Mouse (Mus musculus) heart, adult 2 months (tissue): ENCODE data around the gene Sema4a.

Experiments used
- CTCF ChIP-seq: fragments of 200-600 bp; IDR thresholded peaks from 2 replicates; pipeline ENCODE4 v1.8.1; 2022; ENCODE audit warnings: antibody characterized with exemption, mild to moderate bottlenecking, moderate library complexity
- EP300 ChIP-seq: fragments of 200-500 bp; IDR thresholded peaks from 2 replicates; pipeline ENCODE4 v1.6.1; 2011; ENCODE audit warnings: low read depth, low read length, control low read depth; ENCODE audit not compliant: insufficient read depth
- POLR2A ChIP-seq: fragments of 200-500 bp; IDR thresholded peaks from 2 replicates; pipeline ENCODE4 v1.6.1; 2011; ENCODE audit warnings: mild to moderate bottlenecking, low read depth, low read length, control low read depth; ENCODE audit not compliant: insufficient read depth

DNA sequence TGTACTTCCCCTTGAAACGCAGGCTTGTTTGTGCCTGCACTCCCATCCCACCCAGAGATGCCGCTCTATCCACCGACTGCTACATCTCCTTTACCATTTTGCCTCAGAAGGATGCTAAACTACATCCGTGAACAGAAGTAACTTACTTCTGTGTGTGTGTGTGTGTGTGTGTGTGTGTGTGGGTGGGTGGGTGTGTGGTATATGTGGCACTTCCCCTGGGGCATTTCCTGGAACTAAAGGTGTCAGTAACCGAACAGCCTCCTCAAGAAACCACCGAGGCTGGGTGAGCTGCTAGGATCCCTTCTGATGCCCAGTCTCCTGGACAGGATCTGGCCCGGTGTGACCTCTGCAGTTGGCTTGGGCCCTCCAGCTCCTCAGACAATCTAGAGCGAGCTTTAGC, 7.0 kb downstream of the Sema4a start:
- TF ChIP-seq POLR2A (no peak), CTCF (no peak), EP300 (no peak)
